Mouse (Mus musculus): Measurements from ENCODE around the gene Plin5.

- TF ChIP-seq CTCF (IDR thresholded peaks at IDR 0.05; ENCODE audit: low read depth, low read length) (no peak), POLR2A (IDR thresholded peaks at IDR 0.05; ENCODE audit: extremely low read depth, insufficient read depth, low read length) (no peak)
Measured at GRCm38 (mm10) chr17:56072243-56072642, 45.2 kb downstream of the Plin5 start.

All from liver, adult 2 months (tissue).